Mouse (Mus musculus): Measurements from ENCODE around the gene Numbl. TPM values are rescaled to one million over a fixed set of nuclear protein-coding genes. Genes with fewer than 3 reads are reported as not detected.
"Not testable (repeated sequence)": the region's sequence is repeated elsewhere in the genome, so short reads cannot be mapped to it uniquely, and the experiment has no call there.

Gene Numbl
- polyA plus RNA-seq, 1 experiment from 2014 or later, result 36.5 TPM

- ATAC-seq (ENCODE audit: insufficient number of reproducible peaks, insufficient read depth, low FRiP score, low TSS enrichment), result no peak
- Histone ChIP-seq H3K27ac (no peak overlapping the region), H3K9ac (no peak overlapping the region), H3K4me2 (replicated peaks) (no peak overlapping the region), H3K4me3 (no peak overlapping the region), H3K4me1 (peaks cover 30% of the 10 kb centered on the region), H3K9me3 (no peaks in the 10 kb centered on the region), H3K36me3 (no peaks in the 10 kb centered on the region), H3K27me3 (no peaks in the 10 kb centered on the region)
- WGBS, result 78% methylated on average over 4 of the region's 4 CpGs
Measured at GRCm38 (mm10) chr7:27230781-27231180, 27.5 kb upstream of the Numbl start.

GRCm38 (mm10) chr7:27231693-27232331 lies 26.4 kb upstream of the Numbl start:
- WGBS, result 85% methylated on average over 7 of the region's 7 CpGs
- Histone ChIP-seq H3K9ac (no peak overlapping the region), H3K4me1 (peaks cover 19% of the 10 kb centered on the region), H3K4me3 (no peak overlapping the region), H3K27me3 (no peaks in the 10 kb centered on the region), H3K27ac (no peak overlapping the region), H3K36me3 (no peaks in the 10 kb centered on the region), H3K9me3 (no peaks in the 10 kb centered on the region), H3K4me2 (replicated peaks) (no peak overlapping the region)
- ATAC-seq (ENCODE audit: insufficient number of reproducible peaks, insufficient read depth, low FRiP score, low TSS enrichment), result no peak

- under 1% methylated on average over 25 of the region's 25 CpGs for WGBS
- no peaks in the 10 kb centered on the region for H3K36me3 ChIP-seq
- H3K9me3 ChIP-seq, result no peaks in the 10 kb centered on the region
- peak; percentile 90 for ATAC-seq (ENCODE audit: insufficient number of reproducible peaks, insufficient read depth, low FRiP score, low TSS enrichment)
- H3K4me2 ChIP-seq (replicated peaks), result peak within 1 kb of the TSS; percentile 70
- peaks cover 13% of the 10 kb centered on the region for H3K4me1 ChIP-seq
- H3K9ac ChIP-seq, result peak within 1 kb of the TSS; percentile 45; the same call in 1 of the 2 replicates
- H3K4me3 ChIP-seq, result peak within 1 kb of the TSS; percentile 46
- peak within 1 kb of the TSS; percentile 67; the same call in 1 of the 2 replicates for H3K27ac ChIP-seq
- no peaks in the 10 kb centered on the region for H3K27me3 ChIP-seq
Measured at GRCm38 (mm10) chr7:27232781-27233281, 25.4 kb upstream of the Numbl start, which contains the start of gene Coq8b. Gene Coq8b (plus strand): TSS chr7:27233023.

GRCm38 (mm10) chr7:27233300-27233699 lies 24.9 kb upstream of the Numbl start:
- H3K9me3 ChIP-seq, result no peaks in the 10 kb centered on the region
- H3K4me2 ChIP-seq (replicated peaks), result peak overlapping the region; percentile 70
- no peak for ATAC-seq (ENCODE audit: insufficient number of reproducible peaks, insufficient read depth, low FRiP score, low TSS enrichment)
- H3K4me1 ChIP-seq, result peaks cover 13% of the 10 kb centered on the region
- H3K27me3 ChIP-seq, result no peaks in the 10 kb centered on the region
- H3K9ac ChIP-seq, result peak overlapping the region; percentile 45; the same call in 1 of the 2 replicates
- H3K27ac ChIP-seq, result peak overlapping the region; percentile 67; the same call in 1 of the 2 replicates
- no peaks in the 10 kb centered on the region for H3K36me3 ChIP-seq
- 0% methylated on average over 6 of the region's 6 CpGs for WGBS
- peak overlapping the region; percentile 46 for H3K4me3 ChIP-seq

- peaks cover 9% of the 10 kb centered on the region for H3K4me1 ChIP-seq
- H3K9me3 ChIP-seq, result no peaks in the 10 kb centered on the region
- H3K4me2 ChIP-seq (replicated peaks), result no peak overlapping the region
- WGBS, result 95% methylated on average over 2 of the region's 2 CpGs
- H3K4me3 ChIP-seq, result no peak overlapping the region
- no peak overlapping the region for H3K9ac ChIP-seq
- no peaks in the 10 kb centered on the region for H3K27me3 ChIP-seq
- no peak for ATAC-seq (ENCODE audit: insufficient number of reproducible peaks, insufficient read depth, low FRiP score, low TSS enrichment)
- H3K27ac ChIP-seq, result no peak overlapping the region
- peaks cover 11% of the 10 kb centered on the region; the same call in 1 of the 2 replicates for H3K36me3 ChIP-seq
Measured at GRCm38 (mm10) chr7:27235726-27236125, 22.5 kb upstream of the Numbl start.

- no peak for ATAC-seq (ENCODE audit: insufficient number of reproducible peaks, insufficient read depth, low FRiP score, low TSS enrichment)
- H3K27ac ChIP-seq, result no peak overlapping the region
- H3K9me3 ChIP-seq, result no peaks in the 10 kb centered on the region
- 90% methylated on average over 2 of the region's 2 CpGs for WGBS
- no peak overlapping the region for H3K9ac ChIP-seq
- peaks cover 7% of the 10 kb centered on the region for H3K4me1 ChIP-seq
- peaks cover 25% of the 10 kb centered on the region; the same call in 1 of the 2 replicates for H3K36me3 ChIP-seq
- no peaks in the 10 kb centered on the region for H3K27me3 ChIP-seq
- no peak overlapping the region for H3K4me3 ChIP-seq
- H3K4me2 ChIP-seq (replicated peaks), result no peak overlapping the region
Measured at GRCm38 (mm10) chr7:27237527-27237926, 20.7 kb upstream of the Numbl start.

GRCm38 (mm10) chr7:27238568-27238967 lies 19.7 kb upstream of the Numbl start:
- ATAC-seq (ENCODE audit: insufficient number of reproducible peaks, insufficient read depth, low FRiP score, low TSS enrichment), result no peak
- 85% methylated on average over 5 of the region's 5 CpGs for WGBS

GRCm38 (mm10) chr7:27243211-27243610 lies 15.0 kb upstream of the Numbl start:
- Histone ChIP-seq H3K36me3 (peaks cover 51% of the 10 kb centered on the region), H3K4me1 (no peaks in the 10 kb centered on the region)

More at GRCm38 (mm10) chr7:27238568-27238967, 19.7 kb upstream of the Numbl start:
- Histone ChIP-seq H3K27ac (no peak overlapping the region), H3K4me1 (peaks cover 3% of the 10 kb centered on the region), H3K27me3 (no peaks in the 10 kb centered on the region), H3K36me3 (peaks cover 32% of the 10 kb centered on the region; the same call in 1 of the 2 replicates), H3K4me3 (no peak overlapping the region), H3K9me3 (no peaks in the 10 kb centered on the region), H3K4me2 (replicated peaks) (no peak overlapping the region), H3K9ac (no peak overlapping the region)

GRCm38 (mm10) chr7:27244088-27244487 lies 14.1 kb upstream of the Numbl start:
- H3K4me2 ChIP-seq (replicated peaks); H3K4me1 ChIP-seq; H3K27me3 ChIP-seq; H3K9ac ChIP-seq; H3K4me3 ChIP-seq; H3K27ac ChIP-seq; ATAC-seq (ENCODE audit: insufficient number of reproducible peaks, insufficient read depth, low FRiP score, low TSS enrichment); H3K9me3 ChIP-seq: not testable (repeated sequence)
- WGBS, result 70% methylated on average over 2 of the region's 2 CpGs
- H3K36me3 ChIP-seq, result peaks cover 51% of the 10 kb centered on the region

More at GRCm38 (mm10) chr7:27243211-27243610, 15.0 kb upstream of the Numbl start:
- no peak for ATAC-seq (ENCODE audit: insufficient number of reproducible peaks, insufficient read depth, low FRiP score, low TSS enrichment)
- H3K4me2 ChIP-seq (replicated peaks), result no peak overlapping the region
- H3K9ac ChIP-seq, result no peak overlapping the region
- H3K4me3 ChIP-seq, result no peak overlapping the region
- no peaks in the 10 kb centered on the region for H3K9me3 ChIP-seq
- no peaks in the 10 kb centered on the region for H3K27me3 ChIP-seq
- H3K27ac ChIP-seq, result no peak overlapping the region
- WGBS, result 50% methylated on average over 8 of the region's 8 CpGs

GRCm38 (mm10) chr7:27249146-27249545 lies 9.1 kb upstream of the Numbl start:
- peaks cover 18% of the 10 kb centered on the region for H3K36me3 ChIP-seq
- no peak overlapping the region for H3K27ac ChIP-seq
- no peak overlapping the region for H3K4me2 ChIP-seq (replicated peaks)
- 88% methylated on average over 2 of the region's 2 CpGs for WGBS
- H3K9me3 ChIP-seq, result no peaks in the 10 kb centered on the region
- ATAC-seq (ENCODE audit: insufficient number of reproducible peaks, insufficient read depth, low FRiP score, low TSS enrichment), result no peak
- H3K9ac ChIP-seq, result no peak overlapping the region
- H3K4me3 ChIP-seq, result no peak overlapping the region
- H3K27me3 ChIP-seq, result no peaks in the 10 kb centered on the region
- H3K4me1 ChIP-seq, result no peaks in the 10 kb centered on the region

GRCm38 (mm10) chr7:27249928-27250327 lies 8.3 kb upstream of the Numbl start:
- Histone ChIP-seq H3K27ac (no peak overlapping the region), H3K4me1 (no peaks in the 10 kb centered on the region), H3K27me3 (no peaks in the 10 kb centered on the region), H3K9ac (no peak overlapping the region), H3K4me2 (replicated peaks) (no peak overlapping the region), H3K36me3 (peaks cover 18% of the 10 kb centered on the region), H3K9me3 (no peaks in the 10 kb centered on the region), H3K4me3 (no peak overlapping the region)
- 80% methylated on average over 5 of the region's 5 CpGs for WGBS
- no peak for ATAC-seq (ENCODE audit: insufficient number of reproducible peaks, insufficient read depth, low FRiP score, low TSS enrichment)

- H3K9me3 ChIP-seq, result no peaks in the 10 kb centered on the region
- H3K4me2 ChIP-seq (replicated peaks), result no peak overlapping the region
- 80% methylated on average over 6 of the region's 6 CpGs for WGBS
- H3K27ac ChIP-seq, result no peak overlapping the region
- peaks cover under 1% of the 10 kb centered on the region; the same call in 1 of the 2 replicates for H3K4me1 ChIP-seq
- no peaks in the 10 kb centered on the region for H3K27me3 ChIP-seq
- no peak for ATAC-seq (ENCODE audit: insufficient number of reproducible peaks, insufficient read depth, low FRiP score, low TSS enrichment)
- no peak overlapping the region for H3K9ac ChIP-seq
- H3K36me3 ChIP-seq, result peaks cover 5% of the 10 kb centered on the region
- no peak overlapping the region for H3K4me3 ChIP-seq
Measured at GRCm38 (mm10) chr7:27251946-27252345, 6.3 kb upstream of the Numbl start.

All from embryonic facial prominence, embryonic 12.5 days (tissue).